Mouse (Mus musculus): ENCODE results near the gene Abhd2. TPM values are rescaled to one million over a fixed set of nuclear protein-coding genes. Genes with fewer than 3 reads are reported as not detected.

Abhd2 gene
- polyA plus RNA-seq, 1 experiment from 2014 or later = 23.1 TPM

GRCm38 (mm10) chr7:79374017-79374416, 101.0 kb downstream of the Abhd2 start:
- no peak for ATAC-seq
- Histone ChIP-seq H3K36me3 (ENCODE audit: control insufficient read depth, insufficient read depth) (no peaks in the 10 kb centered on the region), H3K4me1 (replicated peaks; ENCODE audit: control insufficient read depth, insufficient read depth, low read length) (no peaks in the 10 kb centered on the region)

GRCm38 (mm10) chr7:79375594-79375993, 102.6 kb downstream of the Abhd2 start:
- Histone ChIP-seq H3K36me3 (ENCODE audit: control insufficient read depth, insufficient read depth) (no peaks in the 10 kb centered on the region), H3K9ac (replicated peaks; ENCODE audit: low read depth, low read length) (no peak overlapping the region)
- WGBS = 76% methylated on average over 5 of the region's 5 CpGs

More at GRCm38 (mm10) chr7:79374017-79374416, 101.0 kb downstream of the Abhd2 start:
- Histone ChIP-seq H3K9ac (replicated peaks; ENCODE audit: low read depth, low read length) (no peak overlapping the region), H3K4me3 (replicated peaks; ENCODE audit: low read length) (no peak overlapping the region), H3K27me3 (replicated peaks; ENCODE audit: control insufficient read depth, insufficient read depth, low read length) (no peaks in the 10 kb centered on the region), H3K9me3 (ENCODE audit: control insufficient read depth, low read length) (no peaks in the 10 kb centered on the region), H3K27ac (ENCODE audit: low read length) (no peak overlapping the region), H3K4me2 (ENCODE audit: low read length) (no peak overlapping the region)

GRCm38 (mm10) chr7:79376516-79377275, 103.7 kb downstream of the Abhd2 start:
- Histone ChIP-seq H3K36me3 (ENCODE audit: control insufficient read depth, insufficient read depth) (no peaks in the 10 kb centered on the region), H3K9me3 (ENCODE audit: control insufficient read depth, low read length) (no peaks in the 10 kb centered on the region), H3K4me1 (replicated peaks; ENCODE audit: control insufficient read depth, insufficient read depth, low read length) (no peaks in the 10 kb centered on the region), H3K4me3 (replicated peaks; ENCODE audit: low read length) (no peak overlapping the region), H3K27me3 (replicated peaks; ENCODE audit: control insufficient read depth, insufficient read depth, low read length) (no peaks in the 10 kb centered on the region), H3K27ac (ENCODE audit: low read length) (no peak overlapping the region), H3K9ac (replicated peaks; ENCODE audit: low read depth, low read length) (no peak overlapping the region), H3K4me2 (ENCODE audit: low read length) (no peak overlapping the region)
- 90% methylated on average over 10 of the region's 10 CpGs for WGBS
- no peak for ATAC-seq

More at GRCm38 (mm10) chr7:79375594-79375993, 102.6 kb downstream of the Abhd2 start:
- Histone ChIP-seq H3K27ac (ENCODE audit: low read length) (no peak overlapping the region), H3K4me1 (replicated peaks; ENCODE audit: control insufficient read depth, insufficient read depth, low read length) (no peaks in the 10 kb centered on the region), H3K4me3 (replicated peaks; ENCODE audit: low read length) (no peak overlapping the region), H3K27me3 (replicated peaks; ENCODE audit: control insufficient read depth, insufficient read depth, low read length) (no peaks in the 10 kb centered on the region), H3K4me2 (ENCODE audit: low read length) (no peak overlapping the region), H3K9me3 (ENCODE audit: control insufficient read depth, low read length) (no peaks in the 10 kb centered on the region)
- ATAC-seq = no peak

- Histone ChIP-seq H3K9me3 (ENCODE audit: control insufficient read depth, low read length) (no peaks in the 10 kb centered on the region), H3K4me1 (replicated peaks; ENCODE audit: control insufficient read depth, insufficient read depth, low read length) (peaks cover 11% of the 10 kb centered on the region), H3K4me3 (replicated peaks; ENCODE audit: low read length) (peak within 1 kb of the TSS; percentile 37), H3K27ac (ENCODE audit: low read length) (peak within 1 kb of the TSS; percentile 81), H3K27me3 (replicated peaks; ENCODE audit: control insufficient read depth, insufficient read depth, low read length) (no peaks in the 10 kb centered on the region), H3K36me3 (ENCODE audit: control insufficient read depth, insufficient read depth) (no peaks in the 10 kb centered on the region), H3K4me2 (ENCODE audit: low read length) (peak within 1 kb of the TSS; percentile 47), H3K9ac (replicated peaks; ENCODE audit: low read depth, low read length) (peak within 1 kb of the TSS; percentile 47)
- peak; percentile 89 for ATAC-seq
- 24% methylated on average over 16 of the region's 16 CpGs for WGBS
These were observed 113.6 kb downstream of the Abhd2 start, which contains the start of gene Rlbp1 for GRCm38 (mm10) chr7:79386422-79387133. Gene Rlbp1 (minus strand): TSS chr7:79387048.

GRCm38 (mm10) chr7:79387140-79387539, 114.1 kb downstream of the Abhd2 start:
- H3K36me3 ChIP-seq (ENCODE audit: control insufficient read depth, insufficient read depth) = no peaks in the 10 kb centered on the region
- no peak for ATAC-seq
- 46% methylated on average over 8 of the region's 8 CpGs for WGBS
- H3K4me2 ChIP-seq (ENCODE audit: low read length) = peak overlapping the region; percentile 47; the same call in 1 of the 2 replicates
- no peaks in the 10 kb centered on the region for H3K9me3 ChIP-seq (ENCODE audit: control insufficient read depth, low read length)
- no peak overlapping the region for H3K9ac ChIP-seq (replicated peaks; ENCODE audit: low read depth, low read length)
- no peaks in the 10 kb centered on the region for H3K27me3 ChIP-seq (replicated peaks; ENCODE audit: control insufficient read depth, insufficient read depth, low read length)
- H3K27ac ChIP-seq (ENCODE audit: low read length) = peak overlapping the region; percentile 81
- peaks cover 11% of the 10 kb centered on the region for H3K4me1 ChIP-seq (replicated peaks; ENCODE audit: control insufficient read depth, insufficient read depth, low read length)
- H3K4me3 ChIP-seq (replicated peaks; ENCODE audit: low read length) = no peak overlapping the region

- Histone ChIP-seq H3K9ac (replicated peaks; ENCODE audit: low read depth, low read length) (no peak overlapping the region), H3K27me3 (replicated peaks; ENCODE audit: control insufficient read depth, insufficient read depth, low read length) (no peaks in the 10 kb centered on the region), H3K9me3 (ENCODE audit: control insufficient read depth, low read length) (no peaks in the 10 kb centered on the region), H3K27ac (ENCODE audit: low read length) (no peak overlapping the region), H3K4me3 (replicated peaks; ENCODE audit: low read length) (no peak overlapping the region), H3K36me3 (ENCODE audit: control insufficient read depth, insufficient read depth) (no peaks in the 10 kb centered on the region), H3K4me1 (replicated peaks; ENCODE audit: control insufficient read depth, insufficient read depth, low read length) (peaks cover 17% of the 10 kb centered on the region), H3K4me2 (ENCODE audit: low read length) (no peak overlapping the region)
- 55% methylated on average over 7 of the region's 7 CpGs for WGBS
- ATAC-seq = no peak
These were observed 115.0 kb downstream of the Abhd2 start for GRCm38 (mm10) chr7:79387991-79388390.

- Histone ChIP-seq H3K4me3 (replicated peaks; ENCODE audit: low read length) (no peak overlapping the region), H3K4me1 (replicated peaks; ENCODE audit: control insufficient read depth, insufficient read depth, low read length) (peaks cover 17% of the 10 kb centered on the region), H3K4me2 (ENCODE audit: low read length) (no peak overlapping the region), H3K36me3 (ENCODE audit: control insufficient read depth, insufficient read depth) (no peaks in the 10 kb centered on the region), H3K27me3 (replicated peaks; ENCODE audit: control insufficient read depth, insufficient read depth, low read length) (no peaks in the 10 kb centered on the region), H3K27ac (ENCODE audit: low read length) (no peak overlapping the region), H3K9ac (replicated peaks; ENCODE audit: low read depth, low read length) (no peak overlapping the region), H3K9me3 (ENCODE audit: control insufficient read depth, low read length) (no peaks in the 10 kb centered on the region)
- no peak for ATAC-seq
- 56% methylated on average over 7 of the region's 7 CpGs for WGBS
These were observed 115.7 kb downstream of the Abhd2 start for GRCm38 (mm10) chr7:79388671-79389206.

- Histone ChIP-seq H3K4me1 (replicated peaks; ENCODE audit: control insufficient read depth, insufficient read depth, low read length) (peaks cover 17% of the 10 kb centered on the region), H3K36me3 (ENCODE audit: control insufficient read depth, insufficient read depth) (no peaks in the 10 kb centered on the region), H3K4me2 (ENCODE audit: low read length) (no peak overlapping the region), H3K4me3 (replicated peaks; ENCODE audit: low read length) (no peak overlapping the region), H3K27me3 (replicated peaks; ENCODE audit: control insufficient read depth, insufficient read depth, low read length) (no peaks in the 10 kb centered on the region), H3K9me3 (ENCODE audit: control insufficient read depth, low read length) (no peaks in the 10 kb centered on the region), H3K27ac (ENCODE audit: low read length) (no peak overlapping the region), H3K9ac (replicated peaks; ENCODE audit: low read depth, low read length) (no peak overlapping the region)
- 55% methylated on average over 5 of the region's 5 CpGs for WGBS
- no peak for ATAC-seq
These were observed 117.2 kb downstream of the Abhd2 start for GRCm38 (mm10) chr7:79390141-79390708.

- H3K9ac ChIP-seq (replicated peaks; ENCODE audit: low read depth, low read length) = peak overlapping the region; percentile 71
- H3K4me3 ChIP-seq (replicated peaks; ENCODE audit: low read length) = peak overlapping the region; percentile 70
- H3K36me3 ChIP-seq (ENCODE audit: control insufficient read depth, insufficient read depth) = no peaks in the 10 kb centered on the region
- WGBS = 9% methylated on average over 3 of the region's 3 CpGs
- H3K27me3 ChIP-seq (replicated peaks; ENCODE audit: control insufficient read depth, insufficient read depth, low read length) = no peaks in the 10 kb centered on the region
- ATAC-seq = peak; percentile 5
- no peaks in the 10 kb centered on the region for H3K9me3 ChIP-seq (ENCODE audit: control insufficient read depth, low read length)
- H3K4me2 ChIP-seq (ENCODE audit: low read length) = peak overlapping the region; percentile 97
- H3K27ac ChIP-seq (ENCODE audit: low read length) = peak overlapping the region; percentile 90
- H3K4me1 ChIP-seq (replicated peaks; ENCODE audit: control insufficient read depth, insufficient read depth, low read length) = peaks cover 16% of the 10 kb centered on the region
These were observed 118.5 kb downstream of the Abhd2 start for GRCm38 (mm10) chr7:79391471-79391870.
